Mouse (Mus musculus): ENCODE measurements at regions not wholly inside any gene's neighbourhood (a gene's known extent, or its start where the extent isn't known, plus 50 kb on each side); places are given as distances from the start of the nearest gene placed in this dataset.

DNA sequence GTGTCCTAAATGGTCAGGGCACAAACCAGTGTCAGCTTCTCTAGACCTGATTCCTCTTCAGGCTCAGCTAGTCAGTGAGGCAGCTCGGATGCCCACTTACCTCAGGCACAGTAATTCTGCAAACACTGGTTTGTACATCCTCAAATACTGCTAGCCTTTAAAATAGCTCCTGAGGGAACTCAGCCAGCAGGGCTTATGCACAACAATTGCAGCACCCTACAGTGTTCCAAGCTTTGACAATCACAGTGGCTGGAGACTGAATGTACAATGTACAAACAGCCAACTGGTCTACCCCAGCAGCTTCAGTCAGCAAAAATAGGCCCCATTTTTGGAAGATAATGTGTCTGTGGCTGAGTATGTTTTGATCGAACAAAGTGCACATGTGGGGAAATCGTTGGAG is 129.6 kb downstream of the Rap2a start:
- H3K4me2 ChIP-seq: no peak overlapping the region
- H3K9me3 ChIP-seq: no peaks in the 10 kb centered on the region
- no peaks in the 10 kb centered on the region for H3K27me3 ChIP-seq
- ATAC-seq (ENCODE audit: insufficient number of reproducible peaks, low FRiP score, low TSS enrichment, low read depth): no peak
- no peak overlapping the region for H3K4me3 ChIP-seq
- no peak overlapping the region for H3K27ac ChIP-seq
- H3K4me1 ChIP-seq: no peaks in the 10 kb centered on the region
- 85% methylated on average over 3 of the region's 3 CpGs for WGBS
- H3K9ac ChIP-seq: no peak overlapping the region
- H3K36me3 ChIP-seq: no peaks in the 10 kb centered on the region

- Histone ChIP-seq H3K4me2 (no peak overlapping the region), H3K27me3 (no peaks in the 10 kb centered on the region), H3K9me3 (no peaks in the 10 kb centered on the region), H3K4me1 (no peaks in the 10 kb centered on the region), H3K36me3 (no peaks in the 10 kb centered on the region), H3K4me3 (no peak overlapping the region), H3K27ac (no peak overlapping the region), H3K9ac (no peak overlapping the region)
- 100% methylated on average over 1 of the region's 1 CpGs for WGBS
- ATAC-seq (ENCODE audit: insufficient number of reproducible peaks, low FRiP score, low TSS enrichment, low read depth): no peak
Measured at GRCm38 (mm10) chr14:120611311-120611710, 133.1 kb downstream of the Rap2a start.

GRCm38 (mm10) chr14:120626223-120626935 is 148.1 kb downstream of the Rap2a start:
- H3K9ac ChIP-seq: no peak overlapping the region

DNA sequence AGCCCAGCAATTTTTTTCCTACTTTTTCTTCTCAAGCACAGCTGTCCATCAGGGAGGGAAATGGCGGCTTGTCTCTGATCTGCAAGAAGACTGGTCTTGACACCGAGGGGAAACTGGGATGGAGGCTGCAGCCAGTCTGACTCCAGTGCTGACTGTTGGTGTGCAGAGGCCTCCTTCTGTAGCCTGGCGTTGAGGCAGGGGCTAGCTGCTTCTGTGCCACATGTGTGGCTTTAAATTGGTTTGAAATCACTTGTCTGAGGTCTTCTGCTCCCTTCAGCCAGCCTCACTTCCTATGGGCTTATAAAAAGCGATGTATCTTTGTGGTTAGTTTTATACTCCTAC is 148.7 kb downstream of the Rap2a start:
- no peak overlapping the region for H3K9ac ChIP-seq
- no peaks in the 10 kb centered on the region for H3K36me3 ChIP-seq
- no peak for ATAC-seq (ENCODE audit: insufficient number of reproducible peaks, low FRiP score, low TSS enrichment, low read depth)
- 61% methylated on average over 4 of the region's 4 CpGs for WGBS
- H3K27ac ChIP-seq: no peak overlapping the region
- no peaks in the 10 kb centered on the region for H3K27me3 ChIP-seq
- H3K4me1 ChIP-seq: no peaks in the 10 kb centered on the region
- no peaks in the 10 kb centered on the region for H3K9me3 ChIP-seq
- H3K4me2 ChIP-seq: no peak overlapping the region
- H3K4me3 ChIP-seq: no peak overlapping the region

More at GRCm38 (mm10) chr14:120626223-120626935, 148.1 kb downstream of the Rap2a start:
- whole genome bisulfite sequencing: 70% methylated on average over 9 of the region's 9 CpGs
- Histone ChIP-seq H3K36me3 (no peaks in the 10 kb centered on the region), H3K9me3 (no peaks in the 10 kb centered on the region), H3K4me2 (no peak overlapping the region), H3K27me3 (no peaks in the 10 kb centered on the region), H3K4me3 (no peak overlapping the region), H3K27ac (no peak overlapping the region), H3K4me1 (no peaks in the 10 kb centered on the region)
- ATAC-seq (ENCODE audit: insufficient number of reproducible peaks, low FRiP score, low TSS enrichment, low read depth): no peak

DNA sequence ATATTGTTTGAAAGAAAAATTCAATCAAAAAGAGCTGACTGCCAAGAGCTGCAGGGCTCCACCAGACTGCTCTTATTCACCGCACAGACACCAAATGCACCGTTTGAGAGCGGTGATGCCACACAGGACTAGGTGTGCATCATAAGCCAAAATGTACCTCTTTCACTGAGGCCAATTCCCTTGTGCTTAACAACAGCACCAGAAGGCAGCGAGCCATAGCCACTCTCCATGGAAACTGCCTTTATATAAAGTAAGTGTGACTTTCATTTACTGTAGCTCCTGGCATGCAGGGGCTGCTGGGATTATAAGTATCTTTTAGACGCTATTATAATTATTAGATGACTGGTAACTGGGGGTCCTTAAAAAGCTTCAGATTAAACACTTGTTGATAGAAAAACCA is 154.5 kb downstream of the Rap2a start:
- Histone ChIP-seq H3K36me3 (no peaks in the 10 kb centered on the region), H3K9ac (no peak overlapping the region), H3K27ac (0 out of 2 replicates have a peak overlapping the region, but pooled peaks have one; percentile 22), H3K9me3 (no peaks in the 10 kb centered on the region), H3K4me1 (0 out of 2 replicates have a peak, but pooled peaks cover 8% of the 10 kb centered on the region), H3K4me3 (no peak overlapping the region), H3K27me3 (no peaks in the 10 kb centered on the region), H3K4me2 (no peak overlapping the region)
- 50% methylated on average over 5 of the region's 5 CpGs for WGBS
- no peak for ATAC-seq (ENCODE audit: insufficient number of reproducible peaks, low FRiP score, low TSS enrichment, low read depth)

GRCm38 (mm10) chr14:120636726-120637400 is 158.6 kb downstream of the Rap2a start:
- 89% methylated on average over 6 of the region's 6 CpGs for WGBS
- ATAC-seq (ENCODE audit: insufficient number of reproducible peaks, low FRiP score, low TSS enrichment, low read depth): no peak
- no peak overlapping the region for H3K27ac ChIP-seq

GRCm38 (mm10) chr14:120637486-120638125 is 159.4 kb downstream of the Rap2a start:
- Histone ChIP-seq H3K27ac (no peak overlapping the region), H3K9ac (no peak overlapping the region), H3K36me3 (no peaks in the 10 kb centered on the region), H3K4me3 (no peak overlapping the region), H3K4me2 (no peak overlapping the region), H3K9me3 (no peaks in the 10 kb centered on the region), H3K27me3 (no peaks in the 10 kb centered on the region), H3K4me1 (0 out of 2 replicates have a peak, but pooled peaks cover 8% of the 10 kb centered on the region)
- no peak for ATAC-seq (ENCODE audit: insufficient number of reproducible peaks, low FRiP score, low TSS enrichment, low read depth)
- 60% methylated on average over 13 of the region's 13 CpGs for WGBS

More at GRCm38 (mm10) chr14:120636726-120637400, 158.6 kb downstream of the Rap2a start:
- Histone ChIP-seq H3K27me3 (no peaks in the 10 kb centered on the region), H3K9ac (no peak overlapping the region), H3K4me1 (0 out of 2 replicates have a peak, but pooled peaks cover 8% of the 10 kb centered on the region), H3K4me2 (no peak overlapping the region), H3K36me3 (no peaks in the 10 kb centered on the region), H3K4me3 (no peak overlapping the region), H3K9me3 (no peaks in the 10 kb centered on the region)

GRCm38 (mm10) chr14:120642591-120642990 is 164.3 kb downstream of the Rap2a start:
- no peak overlapping the region for H3K27ac ChIP-seq
- 88% methylated on average over 5 of the region's 5 CpGs for WGBS
- H3K9me3 ChIP-seq: no peaks in the 10 kb centered on the region
- no peak overlapping the region for H3K9ac ChIP-seq
- no peaks in the 10 kb centered on the region for H3K4me1 ChIP-seq
- H3K36me3 ChIP-seq: no peaks in the 10 kb centered on the region
- ATAC-seq (ENCODE audit: insufficient number of reproducible peaks, low FRiP score, low TSS enrichment, low read depth): no peak
- H3K27me3 ChIP-seq: no peaks in the 10 kb centered on the region
- no peak overlapping the region for H3K4me2 ChIP-seq
- no peak overlapping the region for H3K4me3 ChIP-seq

- ATAC-seq (ENCODE audit: insufficient number of reproducible peaks, low FRiP score, low TSS enrichment, low read depth): no peak
- no peak overlapping the region for H3K9ac ChIP-seq
- H3K9me3 ChIP-seq: no peaks in the 10 kb centered on the region
- no peak overlapping the region for H3K27ac ChIP-seq
- no peak overlapping the region for H3K4me3 ChIP-seq
- H3K4me2 ChIP-seq: no peak overlapping the region
- H3K27me3 ChIP-seq: no peaks in the 10 kb centered on the region
- no peaks in the 10 kb centered on the region for H3K36me3 ChIP-seq
- 69% methylated on average over 7 of the region's 7 CpGs for WGBS
- no peaks in the 10 kb centered on the region for H3K4me1 ChIP-seq
Measured at GRCm38 (mm10) chr14:120652034-120652433, 173.8 kb downstream of the Rap2a start.

- WGBS: 52% methylated on average over 6 of the region's 6 CpGs
- Histone ChIP-seq H3K4me1 (no peaks in the 10 kb centered on the region), H3K4me2 (no peak overlapping the region), H3K4me3 (no peak overlapping the region), H3K9me3 (no peaks in the 10 kb centered on the region), H3K36me3 (no peaks in the 10 kb centered on the region), H3K27me3 (no peaks in the 10 kb centered on the region), H3K27ac (no peak overlapping the region), H3K9ac (no peak overlapping the region)
- ATAC-seq (ENCODE audit: insufficient number of reproducible peaks, low FRiP score, low TSS enrichment, low read depth): 0 out of 2 replicates have a peak, but pooled peaks have one; percentile 48
Measured at GRCm38 (mm10) chr14:120660321-120660781, 182.1 kb downstream of the Rap2a start.

- no peak overlapping the region for H3K27ac ChIP-seq
- H3K9ac ChIP-seq: no peak overlapping the region
- H3K27me3 ChIP-seq: no peaks in the 10 kb centered on the region
- 77% methylated on average over 5 of the region's 5 CpGs for WGBS
- no peaks in the 10 kb centered on the region for H3K4me1 ChIP-seq
- H3K4me3 ChIP-seq: no peak overlapping the region
- no peak for ATAC-seq (ENCODE audit: insufficient number of reproducible peaks, low FRiP score, low TSS enrichment, low read depth)
- H3K4me2 ChIP-seq: no peak overlapping the region
- H3K36me3 ChIP-seq: no peaks in the 10 kb centered on the region
- no peaks in the 10 kb centered on the region for H3K9me3 ChIP-seq
Measured at GRCm38 (mm10) chr14:120661111-120661510, 182.9 kb downstream of the Rap2a start.

DNA sequence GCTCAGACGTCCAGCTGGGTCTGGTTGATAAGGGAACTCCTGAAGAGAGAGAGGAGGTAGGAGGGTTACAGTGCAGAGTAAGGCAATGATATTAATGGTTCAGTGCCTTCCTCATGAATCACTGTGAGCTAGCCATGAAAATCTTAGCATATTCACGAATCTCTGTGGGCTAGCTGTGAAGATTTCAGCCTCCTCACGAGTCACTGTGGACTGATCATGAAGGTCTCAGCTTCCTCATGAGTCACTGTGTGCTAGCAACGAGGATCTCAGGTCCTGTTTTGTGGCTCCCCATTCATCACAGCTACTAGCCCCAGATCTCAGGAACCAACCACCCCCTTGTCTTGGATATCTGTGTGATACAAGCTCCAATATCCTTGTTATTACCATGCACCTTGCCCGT is 191.4 kb downstream of the Rap2a start:
- Histone ChIP-seq H3K27me3 (no peaks in the 10 kb centered on the region), H3K9ac (no peak overlapping the region), H3K4me1 (no peaks in the 10 kb centered on the region), H3K4me3 (no peak overlapping the region), H3K9me3 (no peaks in the 10 kb centered on the region), H3K27ac (no peak overlapping the region), H3K36me3 (no peaks in the 10 kb centered on the region), H3K4me2 (no peak overlapping the region)
- ATAC-seq (ENCODE audit: insufficient number of reproducible peaks, low FRiP score, low TSS enrichment, low read depth): no peak
- 75% methylated on average over 5 of the region's 5 CpGs for WGBS

Data from limb, embryonic 15.5 days (tissue).